Mouse (Mus musculus) small intestine, adult 2 months (tissue): ENCODE results near the gene Tyrp1.

Experiments
- CTCF ChIP-seq: fragments of 200-500 bp; IDR thresholded peaks from 2 replicates; pipeline ENCODE4 v1.5.1; 2012; ENCODE audit warnings: low read depth, mild to moderate bottlenecking, control low read depth, inconsistent platforms, low read length, moderate library complexity, mixed read lengths; ENCODE audit not compliant: insufficient replicate concordance, insufficient read length; ENCODE audit errors: extremely low read depth
- POLR2A ChIP-seq: fragments of 200-500 bp; IDR thresholded peaks from 2 replicates; pipeline ENCODE4 v1.6.1; 2012; ENCODE audit warnings: low read depth, mild to moderate bottlenecking, control low read depth, inconsistent platforms, low read length, moderate library complexity

DNA sequence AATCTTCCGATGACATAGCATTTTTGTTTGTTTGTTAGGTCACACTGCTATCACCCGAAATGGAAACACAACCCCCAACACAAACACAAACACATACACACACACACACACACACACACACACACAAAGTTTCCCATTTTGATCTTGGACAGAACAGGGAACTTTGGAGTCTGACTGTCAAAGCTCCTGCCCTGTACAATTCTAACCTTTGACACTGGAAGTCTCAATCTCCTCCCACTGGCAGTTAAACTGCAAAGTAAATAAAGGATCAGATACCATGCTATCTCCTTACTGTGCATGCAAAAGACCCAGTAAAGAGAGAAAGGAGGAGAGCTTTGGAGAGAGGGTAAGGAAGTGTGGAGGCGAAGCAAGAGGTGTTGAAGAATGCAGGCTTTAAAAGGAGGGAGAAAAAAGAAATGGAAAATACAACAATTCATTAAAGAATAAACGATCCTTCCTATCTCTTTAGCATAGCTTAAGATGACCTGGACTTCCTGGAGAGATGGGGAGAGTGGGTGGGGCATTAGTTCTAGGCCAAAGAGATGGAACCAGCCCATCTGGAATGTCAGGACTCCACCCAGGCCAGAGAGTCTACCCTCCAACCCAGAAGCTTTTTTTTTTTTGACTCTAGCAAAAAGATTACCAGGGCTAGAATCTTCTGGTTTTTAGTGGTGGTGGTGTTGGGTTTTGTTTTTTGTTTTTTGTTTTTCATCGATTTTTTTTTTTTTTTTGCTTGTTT is 40.4 kb downstream of the Tyrp1 start:
- no peak for TF ChIP-seq CTCF
- no peak for TF ChIP-seq POLR2A
